Mouse (Mus musculus): ENCODE results near the gene Net1. TPM values are rescaled to one million over a fixed set of nuclear protein-coding genes. Genes with fewer than 3 reads are reported as not detected.

Gene Net1
- polyA plus RNA-seq, 1 experiment from 2014 or later, result 38.0 TPM

- Histone ChIP-seq H3K4me2 (replicated peaks) (no peak overlapping the region), H3K9ac (no peak overlapping the region), H3K9me3 (replicated peaks) (no peaks in the 10 kb centered on the region), H3K4me3 (no peak overlapping the region), H3K4me1 (no peaks in the 10 kb centered on the region), H3K27me3 (no peaks in the 10 kb centered on the region), H3K36me3 (peaks cover 53% of the 10 kb centered on the region), H3K27ac (no peak overlapping the region)
- WGBS, result 95% methylated on average over 7 of the region's 7 CpGs
- ATAC-seq (ENCODE audit: low FRiP score), result no peak
Observed at GRCm38 (mm10) chr13:3886663-3887062, 31.4 kb downstream of the Net1 start.

- ATAC-seq (ENCODE audit: low FRiP score), result no peak
- Histone ChIP-seq H3K27ac (no peak overlapping the region), H3K4me3 (no peak overlapping the region), H3K9me3 (replicated peaks) (no peaks in the 10 kb centered on the region), H3K4me1 (no peaks in the 10 kb centered on the region), H3K4me2 (replicated peaks) (no peak overlapping the region), H3K9ac (no peak overlapping the region), H3K36me3 (peaks cover 12% of the 10 kb centered on the region), H3K27me3 (no peaks in the 10 kb centered on the region)
- 48% methylated on average over 4 of the region's 4 CpGs for WGBS
Observed at GRCm38 (mm10) chr13:3877679-3878220, 40.3 kb downstream of the Net1 start.

GRCm38 (mm10) chr13:3877185-3877584 is 40.8 kb downstream of the Net1 start:
- Histone ChIP-seq H3K9me3 (replicated peaks) (no peaks in the 10 kb centered on the region), H3K4me2 (replicated peaks) (no peak overlapping the region), H3K27me3 (no peaks in the 10 kb centered on the region), H3K36me3 (peaks cover 11% of the 10 kb centered on the region), H3K4me1 (no peaks in the 10 kb centered on the region), H3K27ac (no peak overlapping the region), H3K9ac (no peak overlapping the region), H3K4me3 (no peak overlapping the region)
- 63% methylated on average over 6 of the region's 6 CpGs for WGBS
- no peak for ATAC-seq (ENCODE audit: low FRiP score)

- Histone ChIP-seq H3K9ac (no peak overlapping the region), H3K9me3 (replicated peaks) (no peaks in the 10 kb centered on the region), H3K36me3 (peaks cover 3% of the 10 kb centered on the region), H3K27me3 (no peaks in the 10 kb centered on the region), H3K4me3 (no peak overlapping the region), H3K4me1 (no peaks in the 10 kb centered on the region), H3K4me2 (replicated peaks) (no peak overlapping the region), H3K27ac (no peak overlapping the region)
- no peak for ATAC-seq (ENCODE audit: low FRiP score)
- WGBS, result 79% methylated on average over 6 of the region's 6 CpGs
Observed at GRCm38 (mm10) chr13:3876448-3876847, 41.6 kb downstream of the Net1 start.

- Histone ChIP-seq H3K27ac (no peak overlapping the region), H3K9me3 (replicated peaks) (no peaks in the 10 kb centered on the region), H3K36me3 (no peaks in the 10 kb centered on the region), H3K4me1 (no peaks in the 10 kb centered on the region), H3K4me2 (replicated peaks) (no peak overlapping the region), H3K27me3 (no peaks in the 10 kb centered on the region), H3K4me3 (no peak overlapping the region), H3K9ac (no peak overlapping the region)
- ATAC-seq (ENCODE audit: low FRiP score), result no peak
- 95% methylated on average over 4 of the region's 4 CpGs for WGBS
Observed at GRCm38 (mm10) chr13:3872832-3873231, 45.2 kb downstream of the Net1 start.

- Histone ChIP-seq H3K36me3 (no peaks in the 10 kb centered on the region), H3K9me3 (replicated peaks) (no peaks in the 10 kb centered on the region), H3K4me3 (no peak overlapping the region), H3K4me1 (no peaks in the 10 kb centered on the region), H3K4me2 (replicated peaks) (no peak overlapping the region), H3K9ac (no peak overlapping the region), H3K27ac (no peak overlapping the region), H3K27me3 (no peaks in the 10 kb centered on the region)
- no peak for ATAC-seq (ENCODE audit: low FRiP score)
Observed at GRCm38 (mm10) chr13:3869901-3870300, 48.1 kb downstream of the Net1 start.

- H3K27ac ChIP-seq, result no peak overlapping the region
- no peak overlapping the region for H3K9ac ChIP-seq
- no peaks in the 10 kb centered on the region for H3K4me1 ChIP-seq
- ATAC-seq (ENCODE audit: low FRiP score), result no peak
- H3K4me3 ChIP-seq, result no peak overlapping the region
- H3K4me2 ChIP-seq (replicated peaks), result no peak overlapping the region
- H3K36me3 ChIP-seq, result no peaks in the 10 kb centered on the region
- H3K27me3 ChIP-seq, result no peaks in the 10 kb centered on the region
- no peaks in the 10 kb centered on the region for H3K9me3 ChIP-seq (replicated peaks)
- 87% methylated on average over 6 of the region's 6 CpGs for WGBS
Observed at GRCm38 (mm10) chr13:3867158-3867557, 50.9 kb downstream of the Net1 start.

GRCm38 (mm10) chr13:3866355-3867052 is 51.5 kb downstream of the Net1 start:
- Histone ChIP-seq H3K36me3 (no peaks in the 10 kb centered on the region), H3K27ac (no peak overlapping the region), H3K9me3 (replicated peaks) (no peaks in the 10 kb centered on the region), H3K27me3 (no peaks in the 10 kb centered on the region), H3K9ac (no peak overlapping the region), H3K4me1 (no peaks in the 10 kb centered on the region), H3K4me3 (no peak overlapping the region), H3K4me2 (replicated peaks) (no peak overlapping the region)
- ATAC-seq (ENCODE audit: low FRiP score), result no peak
- WGBS, result 77% methylated on average over 8 of the region's 8 CpGs

GRCm38 (mm10) chr13:3865648-3866354 is 52.2 kb downstream of the Net1 start:
- Histone ChIP-seq H3K4me1 (no peaks in the 10 kb centered on the region), H3K9ac (no peak overlapping the region), H3K27me3 (no peaks in the 10 kb centered on the region), H3K4me2 (replicated peaks) (no peak overlapping the region), H3K9me3 (replicated peaks) (no peaks in the 10 kb centered on the region), H3K36me3 (no peaks in the 10 kb centered on the region), H3K27ac (no peak overlapping the region), H3K4me3 (no peak overlapping the region)
- 84% methylated on average over 14 of the region's 14 CpGs for WGBS
- no peak for ATAC-seq (ENCODE audit: low FRiP score)

- no peaks in the 10 kb centered on the region for H3K36me3 ChIP-seq
- H3K4me3 ChIP-seq, result no peak overlapping the region
- 89% methylated on average over 10 of the region's 10 CpGs for WGBS
- H3K4me2 ChIP-seq (replicated peaks), result no peak overlapping the region
- no peak overlapping the region for H3K27ac ChIP-seq
- no peaks in the 10 kb centered on the region for H3K9me3 ChIP-seq (replicated peaks)
- H3K4me1 ChIP-seq, result no peaks in the 10 kb centered on the region
- ATAC-seq (ENCODE audit: low FRiP score), result no peak
- H3K27me3 ChIP-seq, result no peaks in the 10 kb centered on the region
- H3K9ac ChIP-seq, result no peak overlapping the region
Observed at GRCm38 (mm10) chr13:3862922-3863580, 55.0 kb downstream of the Net1 start.

- H3K27ac ChIP-seq, result no peak overlapping the region
- WGBS, result 83% methylated on average over 3 of the region's 3 CpGs
- H3K36me3 ChIP-seq, result no peaks in the 10 kb centered on the region
- no peak overlapping the region for H3K9ac ChIP-seq
- H3K4me2 ChIP-seq (replicated peaks), result no peak overlapping the region
- H3K9me3 ChIP-seq (replicated peaks), result no peaks in the 10 kb centered on the region
- no peak overlapping the region for H3K4me3 ChIP-seq
- H3K4me1 ChIP-seq, result no peaks in the 10 kb centered on the region
- no peak for ATAC-seq (ENCODE audit: low FRiP score)
- H3K27me3 ChIP-seq, result no peaks in the 10 kb centered on the region
Observed at GRCm38 (mm10) chr13:3862325-3862724, 55.7 kb downstream of the Net1 start.

- H3K4me1 ChIP-seq, result no peaks in the 10 kb centered on the region
- no peak overlapping the region for H3K4me3 ChIP-seq
- no peaks in the 10 kb centered on the region for H3K27me3 ChIP-seq
- H3K36me3 ChIP-seq, result no peaks in the 10 kb centered on the region
- no peaks in the 10 kb centered on the region for H3K9me3 ChIP-seq (replicated peaks)
- no peak for ATAC-seq (ENCODE audit: low FRiP score)
- no peak overlapping the region for H3K27ac ChIP-seq
- H3K4me2 ChIP-seq (replicated peaks), result no peak overlapping the region
- WGBS, result 89% methylated on average over 8 of the region's 8 CpGs
- H3K9ac ChIP-seq, result no peak overlapping the region
Observed at GRCm38 (mm10) chr13:3861251-3861650, 56.8 kb downstream of the Net1 start.
